Mouse (Mus musculus) ES-Bruce4 (cell line): ENCODE data around the gene Lzts2.

Experiments
- CTCF ChIP-seq: IDR thresholded peaks from one replicate; pipeline ENCODE4 v1.8.1; 2011; ENCODE audit warnings: low read depth, low read length
- EP300 ChIP-seq: IDR thresholded peaks from 2 replicates; pipeline ENCODE4 v1.6.1; 2011; ENCODE audit warnings: low read depth, low read length; ENCODE audit not compliant: insufficient read depth
- POLR2A ChIP-seq: IDR thresholded peaks from one replicate; pipeline ENCODE4 v1.8.1; 2011; ENCODE audit warnings: low read length; ENCODE audit not compliant: insufficient read depth

- TF ChIP-seq CTCF (no peak), POLR2A (no peak), EP300 (no peak)
Observed at GRCm38 (mm10) chr19:44985159-44985988, 28.8 kb upstream of the Lzts2 start.
